Mouse (Mus musculus) myocyte (in vitro differentiated cells): ENCODE results near the gene Tmem147.

Experiments used
- CEBPB ChIP-seq: IDR thresholded peaks from 2 replicates; pipeline ENCODE4 v1.6.1; 2011; ENCODE audit warnings: mild to moderate bottlenecking, moderate library complexity; ENCODE audit not compliant: poor library complexity, insufficient read depth, severe bottlenecking
- MAX ChIP-seq: IDR thresholded peaks from one replicate; pipeline ENCODE4 v1.6.1; 2011; ENCODE audit warnings: low read depth, mild to moderate bottlenecking, control low read depth
- MYOD1 ChIP-seq, 3 experiments: IDR thresholded peaks; one replicate each; pipeline ENCODE4 v1.6.1; 2011; ENCODE audit warnings: control low read depth in 2 of 3, low read depth in 2 of 3, mild to moderate bottlenecking in 2 of 3, moderate library complexity in 1 of 3; ENCODE audit not compliant: insufficient read length in 2 of 3, control insufficient read depth in 1 of 3
- POLR2A ChIP-seq: IDR thresholded peaks from one replicate; pipeline ENCODE4 v1.6.1; 2011; ENCODE audit warnings: low read depth, mild to moderate bottlenecking, control low read depth, moderate library complexity; ENCODE audit not compliant: insufficient read length
- POLR2AphosphoS2 ChIP-seq: IDR thresholded peaks from one replicate; pipeline ENCODE4 v1.6.1; 2011; ENCODE audit warnings: low read depth, control low read depth; ENCODE audit not compliant: insufficient read length
- TCF12 ChIP-seq: IDR thresholded peaks from one replicate; pipeline ENCODE4 v1.6.1; 2011; ENCODE audit warnings: mild to moderate bottlenecking, control low read depth; ENCODE audit not compliant: poor library complexity, insufficient read depth, severe bottlenecking
- TCF3 ChIP-seq: IDR thresholded peaks from one replicate; pipeline ENCODE4 v1.6.1; 2011; ENCODE audit warnings: low read depth, control low read depth; ENCODE audit not compliant: insufficient read length
- USF1 ChIP-seq: IDR thresholded peaks from one replicate; pipeline ENCODE4 v1.6.1; 2011; ENCODE audit warnings: low read depth, mild to moderate bottlenecking, control low read depth, moderate library complexity

DNA sequence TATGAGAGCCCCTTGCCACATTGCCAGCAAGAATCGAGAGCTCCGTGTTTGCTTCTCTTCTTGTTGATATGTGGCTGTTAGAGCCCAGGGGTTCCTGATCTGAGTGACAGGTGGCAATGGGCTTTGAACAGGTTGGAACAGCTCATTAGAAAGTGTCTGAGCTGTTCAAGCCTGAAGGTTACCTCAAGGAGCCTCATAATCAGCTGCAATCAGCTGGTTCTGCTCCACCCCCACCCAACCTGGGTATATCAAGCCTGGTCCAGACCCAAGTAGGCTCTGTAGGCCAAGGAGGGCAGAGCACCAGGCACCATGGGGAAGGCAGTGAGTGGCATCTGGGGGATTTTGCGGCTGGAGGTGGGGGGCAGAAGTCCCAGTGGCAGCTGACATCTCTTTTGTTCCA, 17.4 kb downstream of the Tmem147 start, which contains the start of gene Atp4a:
- TF ChIP-seq USF1 = no peak
- no peak for TF ChIP-seq POLR2A
- no peak for TF ChIP-seq TCF3
- no peak for TF ChIP-seq TCF12
- TF ChIP-seq CEBPB = no peak
- no peak for TF ChIP-seq MAX
- no peak for TF ChIP-seq MYOD1 (IDR thresholded peaks at IDR 0.05; ENCODE audit: control insufficient read depth in 1 of 3, insufficient read length in 2 of 3, low read depth in 2 of 3)
- no peak for TF ChIP-seq POLR2AphosphoS2
